Mouse (Mus musculus) embryonic facial prominence, embryonic 14.5 days (tissue): ENCODE results near the gene Gm11020. TPM values are rescaled to one million over a fixed set of nuclear protein-coding genes. Genes with fewer than 3 reads are reported as not detected.

ENCODE experiments used
- ATAC-seq: fragments of 200-750 bp; cut with Nextera tagmentation; 2 replicates; pipeline ENCODE4 v1.8.0; 2017; ENCODE audit warnings: low read depth, moderate number of reproducible peaks, moderate TSS enrichment
- DNase-seq: peaks from one replicate; pipeline ENCODE4 v3.0.0-alpha.2; 2015; ENCODE audit warnings: low spot score
- H3K27ac ChIP-seq: fragments of 300-500 bp; sonication (generic); replicated peaks from 2 replicates; pipeline ENCODE4 v1.5.1; 2014; ENCODE audit warnings: low read depth, mild to moderate bottlenecking, low read length, moderate library complexity
- H3K27me3 ChIP-seq: fragments of 300-500 bp; sonication (generic); replicated peaks from 2 replicates; pipeline ENCODE4 v1.6.1; 2014; ENCODE audit warnings: low read length; ENCODE audit not compliant: control insufficient read depth, insufficient read depth
- H3K36me3 ChIP-seq: fragments of 300-500 bp; sonication (generic); 2 replicates; pipeline ENCODE4 v1.6.1; 2014; ENCODE audit warnings: low read length, mixed read lengths; ENCODE audit not compliant: control insufficient read depth, insufficient read depth
- H3K4me1 ChIP-seq: fragments of 300-500 bp; sonication (generic); 2 replicates; pipeline ENCODE4 v1.6.1; 2014; ENCODE audit warnings: antibody characterized with exemption, low read length; ENCODE audit not compliant: control insufficient read depth, insufficient read depth
- H3K4me2 ChIP-seq: fragments of 300-500 bp; sonication (generic); 2 replicates; pipeline ENCODE4 v1.6.1; 2014; ENCODE audit warnings: low read depth, mild to moderate bottlenecking, low read length, moderate library complexity, mixed read lengths
- H3K4me3 ChIP-seq: fragments of 300-500 bp; sonication (generic); 2 replicates; pipeline ENCODE4 v1.5.1; 2014; ENCODE audit warnings: low read depth, mild to moderate bottlenecking, low read length
- H3K9ac ChIP-seq: fragments of 300-500 bp; sonication (generic); 2 replicates; pipeline ENCODE4 v1.6.1; 2014; ENCODE audit warnings: low read depth, mild to moderate bottlenecking, low read length, moderate library complexity, mixed read lengths
- H3K9me3 ChIP-seq: fragments of 300-500 bp; sonication (generic); 2 replicates; pipeline ENCODE4 v1.6.1; 2016; ENCODE audit warnings: low read length; ENCODE audit not compliant: control insufficient read depth
- whole genome bisulfite sequencing: fragments of 180-500 bp; shearing (Covaris S2); extraction: QIAGEN DNeasy Blood & Tissue Kit; methylation state at CpG from one replicate; pipeline ENCODE4 v1.1.7; 2014; 5-methylcytosine and 5-hydroxymethylcytosine counted together
- polyA plus RNA-seq: library from polyadenylated mRNA; unstranded; fragments of >200 nt; fragmentation: Nextera tagmentation; extraction: Ambion mirVana; gene quantifications from 2 replicates; pipeline ENCODE4 v1.2.1, GENCODE M21; 2014

Gm11020 gene
- polyA plus RNA-seq, 1 experiment from 2014 or later = not detected

GRCm38 (mm10) chr8:104370071-104370470 is 48.7 kb downstream of the Gm11020 start:
- no peak overlapping the region for H3K27ac ChIP-seq
- no peak for ATAC-seq
- no peaks in the 10 kb centered on the region for H3K9me3 ChIP-seq
- no peak overlapping the region for H3K4me2 ChIP-seq
- WGBS = 68% methylated on average over 6 of the region's 6 CpGs
- no peaks in the 10 kb centered on the region for H3K36me3 ChIP-seq
- no peaks in the 10 kb centered on the region for H3K27me3 ChIP-seq
- DNase-seq = no peak
- H3K4me3 ChIP-seq = no peak overlapping the region
- peaks cover 4% of the 10 kb centered on the region for H3K4me1 ChIP-seq
- H3K9ac ChIP-seq = no peak overlapping the region

DNA sequence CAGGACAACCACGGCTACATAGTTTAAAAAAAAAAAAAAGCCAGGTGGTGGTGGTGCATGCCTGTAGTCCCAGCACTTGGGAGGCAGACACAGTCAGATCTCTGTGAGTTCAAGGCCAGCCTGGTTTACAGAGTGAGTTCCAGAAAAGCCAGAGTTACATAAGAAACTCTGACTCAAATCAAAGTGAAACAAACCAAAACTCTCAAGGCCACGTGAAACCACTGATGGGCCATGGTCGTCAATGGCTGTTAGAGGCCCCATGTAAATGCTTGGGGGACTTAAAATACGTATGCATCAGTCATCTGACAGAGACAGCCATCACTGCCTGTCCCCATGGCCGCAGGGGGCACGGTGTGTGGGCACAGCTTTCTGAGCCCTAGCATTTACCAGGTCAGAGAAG is 49.8 kb downstream of the Gm11020 start:
- no peak for ATAC-seq
- Histone ChIP-seq H3K9ac (no peak overlapping the region), H3K27me3 (no peaks in the 10 kb centered on the region), H3K36me3 (no peaks in the 10 kb centered on the region), H3K4me3 (no peak overlapping the region), H3K9me3 (no peaks in the 10 kb centered on the region), H3K4me2 (no peak overlapping the region), H3K27ac (no peak overlapping the region), H3K4me1 (peaks cover 14% of the 10 kb centered on the region)
- WGBS = 87% methylated on average over 6 of the region's 6 CpGs
- DNase-seq = no peak

Other genes with a start within 250 kb of the Gm11020 start
- gene Cdh5, start 219.9 kb upstream of the Gm11020 start, polyA plus RNA-seq = 43.0 and 46.2 TPM in 2 replicates
- 2.1 and 2.5 TPM in 2 replicates for gene Bean1, start 151.1 kb upstream of the Gm11020 start, polyA plus RNA-seq
- 16.4 and 21.2 TPM in 2 replicates for gene Tk2, start 73.0 kb upstream of the Gm11020 start, polyA plus RNA-seq
- 33.0 and 35.5 TPM in 2 replicates for gene Cklf, start 70.7 kb upstream of the Gm11020 start, polyA plus RNA-seq
- gene Cmtm2a, start 28.4 kb upstream of the Gm11020 start, polyA plus RNA-seq = not detected in 2 replicates
- not detected in 2 replicates for gene Gm45711, start 11.5 kb upstream of the Gm11020 start, polyA plus RNA-seq
- not detected in 2 replicates for gene Cmtm1, start 11.4 kb upstream of the Gm11020 start, polyA plus RNA-seq
- not detected in 2 replicates for gene Cmtm2b, start 663 bp downstream of the Gm11020 start, polyA plus RNA-seq
- 168 and 189 TPM in 2 replicates for gene Cmtm3, start 17.8 kb downstream of the Gm11020 start, polyA plus RNA-seq
- gene Cmtm4, start 74.2 kb downstream of the Gm11020 start, polyA plus RNA-seq = 4.1 and 4.3 TPM in 2 replicates
- 52.5 and 53.8 TPM in 2 replicates for gene Dync1li2, start 121.5 kb downstream of the Gm11020 start, polyA plus RNA-seq
- gene Terb1, start 188.3 kb downstream of the Gm11020 start, polyA plus RNA-seq = 0.53 and 0.62 TPM in 2 replicates
- gene Nae1, start 213.1 kb downstream of the Gm11020 start, polyA plus RNA-seq = 89.0 and 100 TPM in 2 replicates
- gene Car7, start 213.1 kb downstream of the Gm11020 start, polyA plus RNA-seq = 1.0 and 1.6 TPM in 2 replicates